Mouse (Mus musculus) erythroblast, embryonic 14.5 days (primary cell): ENCODE measurements around the gene Gpr35.

ENCODE experiments used
- GATA1 ChIP-seq: IDR thresholded peaks from 2 replicates; pipeline ENCODE4 v1.6.1; 2012; ENCODE audit warnings: low read length, inconsistent platforms, mixed read lengths
- TAL1 ChIP-seq: IDR thresholded peaks from 3 replicates; pipeline ENCODE4 v1.6.1; 2012; ENCODE audit warnings: low read length, inconsistent platforms, mixed read lengths

- TF ChIP-seq GATA1: no peak
- TF ChIP-seq TAL1: no peak
Observed at GRCm38 (mm10) chr1:92930171-92930706, 20.4 kb upstream of the Gpr35 start.
